Mouse (Mus musculus): ENCODE results near the gene Ppp1r15b. TPM values are rescaled to one million over a fixed set of nuclear protein-coding genes. Genes with fewer than 3 reads are reported as not detected.

The Ppp1r15b gene
- polyA plus RNA-seq, 1 experiment from 2014 or later = 46.7 TPM

DNA sequence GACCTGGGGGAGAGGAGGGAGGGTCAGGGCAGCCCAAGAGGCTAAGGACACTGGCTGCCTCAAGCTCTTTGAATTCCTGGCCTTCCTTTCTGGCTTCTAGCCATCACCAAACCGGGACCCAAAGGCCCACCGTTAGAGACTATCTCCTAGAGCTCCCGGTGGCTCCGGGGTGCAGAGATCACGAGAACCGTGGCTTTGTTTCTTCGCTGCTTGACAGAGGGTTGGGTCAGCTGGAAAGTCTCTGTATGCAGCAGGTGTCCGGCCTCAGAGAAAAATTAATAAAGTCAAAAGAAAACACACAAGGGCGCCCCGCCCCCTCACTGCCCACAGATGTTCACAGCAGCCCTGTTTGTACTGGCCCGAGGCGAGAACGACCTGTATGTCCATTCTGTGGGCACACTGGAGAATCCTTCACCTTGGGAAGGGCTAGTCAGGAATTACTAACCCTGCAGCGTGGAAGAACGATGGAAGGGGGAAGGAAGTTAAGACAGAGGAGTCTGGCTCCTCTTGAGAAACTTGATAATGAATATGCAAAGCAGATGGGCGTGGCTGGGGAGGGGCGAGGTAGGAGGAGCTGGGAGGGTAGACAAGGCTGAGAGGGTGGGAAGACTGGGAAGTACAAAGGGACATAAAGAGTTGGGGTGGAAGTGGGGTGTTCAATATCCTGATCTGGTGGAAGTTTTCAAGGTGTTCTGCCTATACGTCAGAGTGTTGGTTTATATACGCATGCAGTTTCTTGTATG, 37.5 kb downstream of the Ppp1r15b start:
- Histone ChIP-seq H3K27ac (replicated peaks; ENCODE audit: low read depth, low read length) (no peak overlapping the region), H3K4me3 (ENCODE audit: low read depth, low read length) (no peak overlapping the region), H3K9ac (ENCODE audit: low read length) (no peak overlapping the region), H3K4me1 (ENCODE audit: control insufficient read depth, insufficient read depth, low read length) (peaks cover 9% of the 10 kb centered on the region; the same call in 1 of the 2 replicates), H3K36me3 (ENCODE audit: control insufficient read depth, insufficient read depth, low read length) (no peaks in the 10 kb centered on the region), H3K9me3 (ENCODE audit: control insufficient read depth, low read length) (no peaks in the 10 kb centered on the region), H3K4me2 (ENCODE audit: low read depth, severe bottlenecking) (0 out of 2 replicates have a peak overlapping the region, but pooled peaks have one; percentile 7), H3K27me3 (ENCODE audit: control insufficient read depth, insufficient read depth, low read length) (peaks cover 25% of the 10 kb centered on the region)
- WGBS = 48% methylated on average over 19 of the region's 19 CpGs
- DNase-seq (ENCODE audit: low spot score) (no peak), ATAC-seq (ENCODE audit: insufficient number of reproducible peaks, low FRiP score, low TSS enrichment, low read depth) (no peak)

- Histone ChIP-seq H3K36me3 (ENCODE audit: control insufficient read depth, insufficient read depth, low read length) (no peaks in the 10 kb centered on the region), H3K4me1 (ENCODE audit: control insufficient read depth, insufficient read depth, low read length) (no peaks in the 10 kb centered on the region), H3K4me3 (ENCODE audit: low read depth, low read length) (no peak overlapping the region), H3K4me2 (ENCODE audit: low read depth, severe bottlenecking) (no peak overlapping the region), H3K27me3 (ENCODE audit: control insufficient read depth, insufficient read depth, low read length) (peaks cover 8% of the 10 kb centered on the region; the same call in 1 of the 2 replicates), H3K27ac (replicated peaks; ENCODE audit: low read depth, low read length) (no peak overlapping the region), H3K9me3 (ENCODE audit: control insufficient read depth, low read length) (no peaks in the 10 kb centered on the region), H3K9ac (ENCODE audit: low read length) (no peak overlapping the region)
- 79% methylated on average over 8 of the region's 8 CpGs for WGBS
- DNase-seq (ENCODE audit: low spot score) = no peak
- no peak for ATAC-seq (ENCODE audit: insufficient number of reproducible peaks, low FRiP score, low TSS enrichment, low read depth)
Observed at GRCm38 (mm10) chr1:133170196-133170595, 39.3 kb downstream of the Ppp1r15b start.

- H3K4me2 ChIP-seq (ENCODE audit: low read depth, severe bottlenecking) = no peak overlapping the region
- no peaks in the 10 kb centered on the region for H3K4me1 ChIP-seq (ENCODE audit: control insufficient read depth, insufficient read depth, low read length)
- no peak overlapping the region for H3K9ac ChIP-seq (ENCODE audit: low read length)
- 0 out of 2 replicates have a peak, but pooled peaks cover 4% of the 10 kb centered on the region for H3K27me3 ChIP-seq (ENCODE audit: control insufficient read depth, insufficient read depth, low read length)
- DNase-seq (ENCODE audit: low spot score) (no peak), ATAC-seq (ENCODE audit: insufficient number of reproducible peaks, low FRiP score, low TSS enrichment, low read depth) (no peak)
- 85% methylated on average over 9 of the region's 9 CpGs for WGBS
- no peaks in the 10 kb centered on the region for H3K9me3 ChIP-seq (ENCODE audit: control insufficient read depth, low read length)
- no peaks in the 10 kb centered on the region for H3K36me3 ChIP-seq (ENCODE audit: control insufficient read depth, insufficient read depth, low read length)
- H3K4me3 ChIP-seq (ENCODE audit: low read depth, low read length) = no peak overlapping the region
- no peak overlapping the region for H3K27ac ChIP-seq (replicated peaks; ENCODE audit: low read depth, low read length)
Observed at GRCm38 (mm10) chr1:133171357-133171756, 40.4 kb downstream of the Ppp1r15b start.

GRCm38 (mm10) chr1:133175150-133175549, 44.2 kb downstream of the Ppp1r15b start:
- Histone ChIP-seq H3K9me3 (ENCODE audit: control insufficient read depth, low read length) (no peaks in the 10 kb centered on the region), H3K27ac (replicated peaks; ENCODE audit: low read depth, low read length) (no peak overlapping the region), H3K4me2 (ENCODE audit: low read depth, severe bottlenecking) (no peak overlapping the region), H3K4me3 (ENCODE audit: low read depth, low read length) (no peak overlapping the region), H3K9ac (ENCODE audit: low read length) (no peak overlapping the region), H3K4me1 (ENCODE audit: control insufficient read depth, insufficient read depth, low read length) (no peaks in the 10 kb centered on the region), H3K36me3 (ENCODE audit: control insufficient read depth, insufficient read depth, low read length) (no peaks in the 10 kb centered on the region), H3K27me3 (ENCODE audit: control insufficient read depth, insufficient read depth, low read length) (no peaks in the 10 kb centered on the region)
- DNase-seq (ENCODE audit: low spot score) = no peak
- no peak for ATAC-seq (ENCODE audit: insufficient number of reproducible peaks, low FRiP score, low TSS enrichment, low read depth)
- WGBS = 73% methylated on average over 6 of the region's 6 CpGs

GRCm38 (mm10) chr1:133177480-133178172, 46.7 kb downstream of the Ppp1r15b start:
- H3K36me3 ChIP-seq (ENCODE audit: control insufficient read depth, insufficient read depth, low read length) = no peaks in the 10 kb centered on the region

GRCm38 (mm10) chr1:133178732-133179440, 47.9 kb downstream of the Ppp1r15b start:
- ATAC-seq (ENCODE audit: insufficient number of reproducible peaks, low FRiP score, low TSS enrichment, low read depth) = no peak
- Histone ChIP-seq H3K27me3 (ENCODE audit: control insufficient read depth, insufficient read depth, low read length) (peaks cover 18% of the 10 kb centered on the region), H3K9ac (ENCODE audit: low read length) (no peak overlapping the region), H3K4me1 (ENCODE audit: control insufficient read depth, insufficient read depth, low read length) (peaks cover 7% of the 10 kb centered on the region), H3K4me3 (ENCODE audit: low read depth, low read length) (no peak overlapping the region), H3K9me3 (ENCODE audit: control insufficient read depth, low read length) (no peaks in the 10 kb centered on the region), H3K4me2 (ENCODE audit: low read depth, severe bottlenecking) (no peak overlapping the region), H3K36me3 (ENCODE audit: control insufficient read depth, insufficient read depth, low read length) (no peaks in the 10 kb centered on the region), H3K27ac (replicated peaks; ENCODE audit: low read depth, low read length) (no peak overlapping the region)
- no peak for DNase-seq (ENCODE audit: low spot score)
- 75% methylated on average over 11 of the region's 11 CpGs for WGBS

More at GRCm38 (mm10) chr1:133177480-133178172, 46.7 kb downstream of the Ppp1r15b start:
- H3K4me3 ChIP-seq (ENCODE audit: low read depth, low read length) = no peak overlapping the region
- H3K27me3 ChIP-seq (ENCODE audit: control insufficient read depth, insufficient read depth, low read length) = peaks cover 11% of the 10 kb centered on the region
- ATAC-seq (ENCODE audit: insufficient number of reproducible peaks, low FRiP score, low TSS enrichment, low read depth) = no peak
- peaks cover 6% of the 10 kb centered on the region for H3K4me1 ChIP-seq (ENCODE audit: control insufficient read depth, insufficient read depth, low read length)
- H3K9me3 ChIP-seq (ENCODE audit: control insufficient read depth, low read length) = no peaks in the 10 kb centered on the region
- no peak overlapping the region for H3K9ac ChIP-seq (ENCODE audit: low read length)
- H3K27ac ChIP-seq (replicated peaks; ENCODE audit: low read depth, low read length) = no peak overlapping the region
- WGBS = 54% methylated on average over 8 of the region's 8 CpGs
- no peak overlapping the region for H3K4me2 ChIP-seq (ENCODE audit: low read depth, severe bottlenecking)
- DNase-seq (ENCODE audit: low spot score) = peak; percentile 76

DNA sequence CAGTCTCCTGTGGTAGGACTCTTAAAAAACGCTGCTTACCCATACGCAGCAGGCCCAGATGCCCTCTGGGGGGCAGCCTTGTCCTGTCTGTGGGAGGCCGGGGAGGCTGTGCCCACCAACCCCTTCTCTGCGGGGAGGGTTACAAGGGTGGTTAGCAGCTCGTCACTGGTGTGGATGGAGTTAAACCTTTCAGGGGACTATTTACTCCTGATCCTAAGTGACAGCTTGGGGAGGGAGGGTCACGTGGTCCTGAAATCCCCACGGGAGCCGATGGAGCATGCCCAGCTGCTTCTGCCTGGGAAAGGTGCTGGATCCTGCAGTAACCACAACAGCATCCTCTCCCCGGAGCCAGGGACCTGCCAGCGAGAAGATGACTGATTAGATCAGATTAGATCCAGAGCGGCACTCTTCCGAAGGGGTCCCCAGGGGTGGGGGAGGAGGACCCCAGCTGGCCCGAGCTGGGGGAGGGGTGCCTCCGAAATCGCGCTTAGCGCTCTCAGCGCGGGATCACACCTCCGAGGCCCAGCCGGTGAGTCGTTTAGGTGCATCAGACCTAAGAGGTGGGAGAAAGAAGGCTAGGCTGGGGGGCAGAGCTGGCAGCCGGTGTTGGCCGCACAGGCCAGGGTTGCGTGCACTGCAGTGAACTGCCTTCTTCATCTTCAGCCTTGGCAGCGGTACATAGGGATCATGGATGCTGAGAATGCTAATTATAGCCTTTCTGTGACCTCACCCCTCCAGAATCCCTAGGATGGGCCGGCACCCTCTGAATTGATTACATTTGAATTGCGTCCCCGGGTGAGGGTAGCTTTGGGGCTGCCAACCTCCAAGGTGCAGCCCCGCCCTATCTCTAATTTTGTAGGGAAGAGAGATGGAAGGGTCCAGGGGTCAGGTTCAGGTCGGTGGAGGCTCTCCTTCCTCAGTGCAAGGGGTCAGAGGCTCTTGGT, 50.4 kb downstream of the Ppp1r15b start:
- H3K4me2 ChIP-seq (ENCODE audit: low read depth, severe bottlenecking) = peak overlapping the region; percentile 89
- no peak overlapping the region for H3K27ac ChIP-seq (replicated peaks; ENCODE audit: low read depth, low read length)
- peaks cover 18% of the 10 kb centered on the region for H3K27me3 ChIP-seq (ENCODE audit: control insufficient read depth, insufficient read depth, low read length)
- H3K9me3 ChIP-seq (ENCODE audit: control insufficient read depth, low read length) = no peaks in the 10 kb centered on the region
- peak overlapping the region; percentile 3; the same call in 1 of the 2 replicates for H3K9ac ChIP-seq (ENCODE audit: low read length)
- no peaks in the 10 kb centered on the region for H3K36me3 ChIP-seq (ENCODE audit: control insufficient read depth, insufficient read depth, low read length)
- ATAC-seq (ENCODE audit: insufficient number of reproducible peaks, low FRiP score, low TSS enrichment, low read depth) = peak; percentile 60
- H3K4me3 ChIP-seq (ENCODE audit: low read depth, low read length) = peak overlapping the region; percentile 26
- under 1% methylated on average over 31 of the region's 31 CpGs for WGBS
- peaks cover 7% of the 10 kb centered on the region for H3K4me1 ChIP-seq (ENCODE audit: control insufficient read depth, insufficient read depth, low read length)
- peak; percentile 85 for DNase-seq (ENCODE audit: low spot score)

Measured in limb, embryonic 11.5 days (tissue).